Mouse (Mus musculus) thymus, adult 2 months (tissue): Measurements from ENCODE around the gene Aff3. TPM values are rescaled to one million over a fixed set of nuclear protein-coding genes. Genes with fewer than 3 reads are reported as not detected.

Experiments
- DNase-seq: peaks from one replicate; pipeline ENCODE4 v3.0.0; 2021
- H3K27ac ChIP-seq: fragments of 200-500 bp; 2 replicates; pipeline ENCODE4 v1.5.1; 2012; ENCODE audit warnings: low read length, control low read depth; ENCODE audit not compliant: control insufficient read depth, insufficient read depth
- H3K27me3 ChIP-seq: fragments of 200-500 bp; 2 replicates; pipeline ENCODE4 v1.6.1; 2012; ENCODE audit warnings: mild to moderate bottlenecking, low read length, moderate library complexity, mixed read lengths; ENCODE audit not compliant: control insufficient read depth, insufficient read depth
- H3K36me3 ChIP-seq: fragments of 200-500 bp; 2 replicates; pipeline ENCODE4 v1.6.1; 2012; ENCODE audit warnings: mild to moderate bottlenecking, low read length, moderate library complexity; ENCODE audit not compliant: control insufficient read depth, insufficient read depth
- H3K4me1 ChIP-seq: fragments of 200-500 bp; replicated peaks from 2 replicates; pipeline ENCODE4 v1.6.1; 2012; ENCODE audit warnings: low read length; ENCODE audit not compliant: control insufficient read depth, insufficient read depth
- H3K4me3 ChIP-seq: fragments of 200-500 bp; 2 replicates; pipeline ENCODE4 v1.5.1; 2012; ENCODE audit warnings: mild to moderate bottlenecking, low read length, control low read depth, moderate library complexity; ENCODE audit not compliant: control insufficient read depth, insufficient read depth
- CTCF ChIP-seq: fragments of 200-500 bp; IDR thresholded peaks from 2 replicates; pipeline ENCODE4 v1.5.1; 2012; ENCODE audit warnings: mild to moderate bottlenecking, control low read depth, low read length, moderate library complexity, borderline replicate concordance; ENCODE audit not compliant: control insufficient read depth, poor library complexity, insufficient read depth; ENCODE audit errors: extremely low read depth
- POLR2A ChIP-seq: fragments of 200-500 bp; IDR thresholded peaks from 2 replicates; pipeline ENCODE4 v1.6.1; 2012; ENCODE audit warnings: mild to moderate bottlenecking, low read length, control low read depth, moderate library complexity; ENCODE audit not compliant: control insufficient read depth, poor library complexity, insufficient read depth; ENCODE audit errors: extremely low read depth
- WGBS: fragments of 180-500 bp; shearing (Covaris S2); methylation state at CpG from one replicate; pipeline ENCODE4 v1.1.7; 2018; 5-methylcytosine and 5-hydroxymethylcytosine counted together
- polyA plus RNA-seq: library from polyadenylated mRNA; depleted of rRNA; stranded (reverse); fragments of >200 nt; gene quantifications from 2 replicates; pipeline ENCODE4 v1.2.3, GENCODE M21; 2012

Aff3 gene
- polyA plus RNA-seq, 1 experiment: 39.6 TPM

GRCm38 (mm10) chr1:38324206-38324605, 340.5 kb downstream of the Aff3 start:
- Histone ChIP-seq H3K27me3 (no peaks in the 10 kb centered on the region), H3K27ac (no peak overlapping the region), H3K4me1 (no peaks in the 10 kb centered on the region), H3K4me3 (no peak overlapping the region), H3K36me3 (0 out of 2 replicates have a peak, but pooled peaks cover 1% of the 10 kb centered on the region)
- 99% methylated on average over 5 of the region's 5 CpGs for WGBS
- TF ChIP-seq POLR2A (no peak), CTCF (no peak)
- DNase-seq: no peak

- H3K27me3 ChIP-seq: no peaks in the 10 kb centered on the region
- no peak overlapping the region for H3K4me3 ChIP-seq
- H3K27ac ChIP-seq: no peak overlapping the region
- TF ChIP-seq POLR2A (no peak), CTCF (no peak)
- 97% methylated on average over 8 of the region's 8 CpGs for WGBS
- DNase-seq: no peak
- H3K36me3 ChIP-seq: 0 out of 2 replicates have a peak, but pooled peaks cover 3% of the 10 kb centered on the region
- no peaks in the 10 kb centered on the region for H3K4me1 ChIP-seq
Measured at GRCm38 (mm10) chr1:38321861-38322260, 342.9 kb downstream of the Aff3 start.

- Histone ChIP-seq H3K4me3 (no peak overlapping the region), H3K4me1 (no peaks in the 10 kb centered on the region), H3K27me3 (no peaks in the 10 kb centered on the region), H3K36me3 (0 out of 2 replicates have a peak, but pooled peaks cover 3% of the 10 kb centered on the region), H3K27ac (no peak overlapping the region)
- WGBS: 99% methylated on average over 2 of the region's 2 CpGs
- DNase-seq: no peak
- TF ChIP-seq CTCF (no peak), POLR2A (no peak)
Measured at GRCm38 (mm10) chr1:38320971-38321305, 343.8 kb downstream of the Aff3 start.

GRCm38 (mm10) chr1:38320126-38320970, 344.4 kb downstream of the Aff3 start:
- Histone ChIP-seq H3K4me1 (no peaks in the 10 kb centered on the region), H3K36me3 (0 out of 2 replicates have a peak, but pooled peaks cover 3% of the 10 kb centered on the region), H3K4me3 (no peak overlapping the region), H3K27ac (no peak overlapping the region), H3K27me3 (no peaks in the 10 kb centered on the region)
- DNase-seq: no peak
- TF ChIP-seq POLR2A (no peak), CTCF (no peak)
- WGBS: 93% methylated on average over 16 of the region's 16 CpGs

- no peak overlapping the region for H3K27ac ChIP-seq
- no peak overlapping the region for H3K4me3 ChIP-seq
- no peaks in the 10 kb centered on the region for H3K4me1 ChIP-seq
- 0 out of 2 replicates have a peak, but pooled peaks cover 3% of the 10 kb centered on the region for H3K36me3 ChIP-seq
- TF ChIP-seq POLR2A (no peak), CTCF (no peak)
- no peak for DNase-seq
- WGBS: 97% methylated on average over 2 of the region's 2 CpGs
- H3K27me3 ChIP-seq: no peaks in the 10 kb centered on the region
Measured at GRCm38 (mm10) chr1:38318614-38319013, 346.1 kb downstream of the Aff3 start.

- TF ChIP-seq CTCF (no peak), POLR2A (no peak)
- no peak overlapping the region for H3K27ac ChIP-seq
- no peaks in the 10 kb centered on the region for H3K4me1 ChIP-seq
- no peak for DNase-seq
- no peaks in the 10 kb centered on the region for H3K27me3 ChIP-seq
- H3K4me3 ChIP-seq: no peak overlapping the region
- 97% methylated on average over 4 of the region's 4 CpGs for WGBS
- 0 out of 2 replicates have a peak, but pooled peaks cover 3% of the 10 kb centered on the region for H3K36me3 ChIP-seq
Measured at GRCm38 (mm10) chr1:38315992-38316391, 348.8 kb downstream of the Aff3 start.
